Comparison of ENCODE assay signal across 8 mouse cellular contexts in the genomic region with DNA sequence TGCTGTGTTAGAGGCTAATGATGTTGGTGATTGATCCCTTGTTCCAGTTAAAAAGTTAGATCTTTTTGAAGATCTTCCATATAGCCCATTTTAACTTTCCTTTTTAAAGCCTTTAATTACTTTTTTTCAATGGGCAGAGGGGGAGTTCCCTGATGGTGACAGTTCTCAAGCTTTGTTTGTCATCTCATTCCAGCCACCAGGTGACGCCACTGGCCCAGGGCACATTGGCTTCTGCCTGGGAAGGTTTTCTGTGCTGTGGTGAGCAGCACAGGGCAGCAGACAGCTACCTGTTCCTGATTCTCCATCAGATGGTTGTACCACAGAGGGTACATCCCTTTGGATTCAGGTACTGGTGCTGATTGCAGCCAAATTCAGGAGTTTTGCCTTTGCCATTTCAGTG. TPM values are rescaled to one million over a fixed set of nuclear protein-coding genes. Genes with fewer than 3 reads are reported as not detected.
DNase-seq lines count a peak whose midpoint lies in the region; ATAC-seq lines count a peak whose summit lies in the region.

No protein-coding gene starts in this region.

- no peaks in the 10 kb centered on the region; the same call in 1 of the 2 replicates for H3K36me3 ChIP-seq in liver, embryonic 11.5 days (ENCODE audit: control insufficient read depth, insufficient read depth, low read length)

- no peaks in the 10 kb centered on the region for H3K9me3 ChIP-seq in liver, embryonic 11.5 days (ENCODE audit: control insufficient read depth, low read length)

- H3K4me1 ChIP-seq in liver, embryonic 11.5 days (replicated peaks; ENCODE audit: control insufficient read depth, insufficient read depth, low read length), result peaks cover 3% of the 10 kb centered on the region

- no peak overlapping the region for H3K27ac ChIP-seq in liver, embryonic 11.5 days (ENCODE audit: low read depth, low read length)

- H3K9ac ChIP-seq in liver, embryonic 11.5 days (ENCODE audit: low read depth, low read length), result no peak overlapping the region

- H3K4me3 ChIP-seq in liver, embryonic 11.5 days (ENCODE audit: low read depth, low read length), result no peak overlapping the region

- peak; percentile 21 for DNase-seq in ovary, postnatal 10 days (ENCODE audit: low spot score)
- no peak for DNase-seq in ovary, adult 18-20 months (ENCODE audit: low spot score)
- DNase-seq in adipocyte (ENCODE audit: low spot score), result peak; percentile 72
- DNase-seq in embryo, embryonic 9.5 days (ENCODE audit: extremely low spot score), result peak; percentile 57
- peak; percentile 30 for DNase-seq in liver, embryonic 11.5 days (ENCODE audit: low spot score)
- DNase-seq in right cerebral cortex, adult 2 months (ENCODE audit: low spot score in 2 of 2), result peak; percentile 57 to 67
- no peak for DNase-seq in yolk sac, embryonic 10.5 days (ENCODE audit: low spot score)

- WGBS in liver, embryonic 11.5 days, result 19% methylated on average over 1 of the region's 1 CpGs

- ATAC-seq in inflammation-experienced regulatory T-cells, adult 6 months, result peak; percentile 49
- no peak for ATAC-seq in liver, embryonic 11.5 days (replicated peaks; ENCODE audit: low FRiP score)

- H3K4me2 ChIP-seq in liver, embryonic 11.5 days, result no peak overlapping the region

- H3K27me3 ChIP-seq in liver, embryonic 11.5 days (replicated peaks; ENCODE audit: control insufficient read depth, insufficient read depth, low read length), result no peaks in the 10 kb centered on the region

RNA-seq across cellular contexts. Expression of a gene that starts 3.2 kb away (rescaled TPM):
- polyA plus RNA-seq in inflammation-experienced regulatory T-cells, adult 6 months (2017; shearing (Covaris generic)), result 100 to 1,000 TPM in 2 of 3 experiments, 10 to 100 TPM in 1; 93.1 to 105 (median 101) TPM
- 39.4 and 44.6 TPM in 2 replicates for polyA plus RNA-seq in liver, embryonic 11.5 days (2014; fragmentation: Nextera tagmentation; extraction: Ambion mirVana)

Comparison
In these comparisons a context has a peak if more than half of its experiments do, and no peak if none do; other contexts are left out.
1. DNase-seq: peak in ovary, postnatal 10 days (single experiment), adipocyte (single experiment), embryo, embryonic 9.5 days (single experiment), liver, embryonic 11.5 days (single experiment) and right cerebral cortex, adult 2 months (2 of 2); none in ovary, adult 18-20 months (single experiment) and yolk sac, embryonic 10.5 days (single experiment).